ENCODE assay signal across 25 mouse cellular contexts in the genomic region with DNA sequence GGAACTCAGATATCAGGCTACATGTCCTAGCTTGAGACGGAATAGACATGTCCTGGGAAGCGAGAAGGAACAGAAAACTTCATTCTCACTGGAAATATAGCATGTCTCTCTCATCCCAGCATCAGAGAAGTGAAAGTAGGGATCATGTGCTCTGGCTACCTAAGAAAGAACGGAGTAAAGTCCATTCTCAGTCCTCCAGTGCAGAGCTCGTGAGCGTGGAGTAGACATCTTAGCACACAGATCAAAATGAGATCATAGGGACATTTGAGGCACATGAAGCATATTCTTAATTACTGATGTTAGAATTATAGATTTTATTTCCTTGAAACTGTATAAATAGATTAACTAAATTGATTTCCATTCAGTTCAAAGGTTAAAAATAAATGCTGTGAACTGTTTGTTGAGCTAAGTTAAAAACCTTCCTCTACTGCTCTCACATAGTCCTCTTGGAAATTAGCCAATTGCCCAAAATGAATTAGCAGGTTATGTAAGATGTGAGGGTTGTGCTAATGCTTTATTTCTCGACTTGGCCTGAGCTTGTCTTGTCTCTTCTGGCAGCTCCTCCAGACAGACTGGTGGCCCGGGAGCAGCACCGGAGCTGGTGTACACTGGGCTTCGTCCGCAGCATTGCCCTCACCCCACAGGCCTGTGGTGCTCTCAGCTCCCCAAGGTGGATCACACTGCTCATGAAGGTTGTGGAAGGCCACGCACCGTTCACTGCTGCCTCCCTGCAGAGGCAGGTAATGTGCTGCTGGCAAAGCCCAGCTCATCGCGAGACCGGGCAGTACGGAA.
DNase-seq lines count a peak whose midpoint lies in the region; TF ChIP-seq lines count a peak whose summit lies in the region.
"Had no signal": no experiment of that assay in that cellular context is flagged by ENCODE, and none has a peak within 500 bp of the region (broad histone marks: within the 10 kb centered on the region; RNA-seq: fewer than 3 reads in every experiment).

No protein-coding gene starts in this region.

- no peak for TF ChIP-seq POLR2A in thymus, adult 2 months (IDR thresholded peaks at IDR 0.05; ENCODE audit: control insufficient read depth, extremely low read depth, insufficient read depth, low read length, poor library complexity)

- WGBS in thymus, adult 2 months = 96% methylated on average over 16 of the region's 16 CpGs

- no peak overlapping the region for H3K4me3 ChIP-seq in thymus, adult 2 months (ENCODE audit: control insufficient read depth, insufficient read depth, low read length)
- H3K4me3 ChIP-seq: embryonic facial prominence, embryonic 10.5 days; embryonic facial prominence, embryonic 15.5 days; forebrain, embryonic 13.5 days; heart, embryonic 13.5 days; hindbrain, embryonic 10.5 days; hindbrain, embryonic 15.5 days; left cerebral cortex, adult 2 months; midbrain, embryonic 13.5 days had no signal

- H3K4me1 ChIP-seq in thymus, adult 2 months (replicated peaks; ENCODE audit: control insufficient read depth, insufficient read depth, low read length) = no peaks in the 10 kb centered on the region
- H3K4me1 ChIP-seq: embryonic facial prominence, embryonic 10.5 days; embryonic facial prominence, embryonic 15.5 days; forebrain, embryonic 13.5 days; heart, embryonic 13.5 days; hindbrain, embryonic 10.5 days; hindbrain, embryonic 15.5 days; midbrain, embryonic 13.5 days had no signal

- H3K27ac ChIP-seq in thymus, adult 2 months (ENCODE audit: control insufficient read depth, insufficient read depth, low read length) = no peak overlapping the region
- H3K27ac ChIP-seq: embryonic facial prominence, embryonic 10.5 days; embryonic facial prominence, embryonic 15.5 days; forebrain, embryonic 13.5 days; heart, embryonic 13.5 days; hindbrain, embryonic 10.5 days; hindbrain, embryonic 15.5 days; kidney, postnatal 0 days; left cerebral cortex, adult 2 months; liver, embryonic 14.5 days; macrophage; midbrain, embryonic 13.5 days had no signal

- TF ChIP-seq CTCF in thymus, adult 2 months (IDR thresholded peaks at IDR 0.05; ENCODE audit: borderline replicate concordance, control insufficient read depth, extremely low read depth, insufficient read depth, low read length, poor library complexity) = no peak

- peak; percentile 34 for DNase-seq in cerebellum, adult 11-12 months
- no peak for DNase-seq in cerebellum, adult 8-10 months
- peak; percentile 14 for DNase-seq in kidney, adult 9 months
- DNase-seq in kidney, adult 8-10 months = no peak
- DNase-seq in adipocyte (ENCODE audit: low spot score) = peak; percentile 2
- peak; percentile 35 for DNase-seq in cerebellum, adult 9-11 months
- DNase-seq in adrenal gland, adult 8-10 months = no peak
- no peak for DNase-seq in thymus, adult 2 months
- DNase-seq: adrenal gland, postnatal 36 days; gastrocnemius, postnatal 36 days; heart, postnatal 14 days; lung, adult 2 months; lung, postnatal 10 days; thymus, postnatal 4 days had no signal

- H3K27me3 ChIP-seq in thymus, adult 2 months (ENCODE audit: control insufficient read depth, insufficient read depth, low read length) = no peaks in the 10 kb centered on the region
- H3K27me3 ChIP-seq: embryonic facial prominence, embryonic 15.5 days; forebrain, embryonic 13.5 days; heart, embryonic 13.5 days; hindbrain, embryonic 15.5 days; midbrain, embryonic 13.5 days had no signal

- H3K36me3 ChIP-seq in thymus, adult 2 months (ENCODE audit: control insufficient read depth, insufficient read depth, low read length) = peaks cover 45% of the 10 kb centered on the region

Comparison
In these comparisons a context has a peak if more than half of its experiments do, and no peak if none do; other contexts are left out.
1. DNase-seq: peak in cerebellum, adult 11-12 months (single experiment), kidney, adult 9 months (single experiment), adipocyte (single experiment) and cerebellum, adult 9-11 months (single experiment); none in cerebellum, adult 8-10 months (single experiment), kidney, adult 8-10 months (0 of 2), adrenal gland, adult 8-10 months (single experiment) and thymus, adult 2 months (single experiment).